Mouse (Mus musculus) bone marrow macrophage, adult 2 months (primary cell): ENCODE measurements around the gene 1190005I06Rik.

Source experiments
- CTCF ChIP-seq: IDR thresholded peaks from 2 replicates; pipeline ENCODE4 v1.5.1; 2012; ENCODE audit warnings: low read depth, mild to moderate bottlenecking, low read length, moderate library complexity
- POLR2A ChIP-seq: IDR thresholded peaks from 2 replicates; pipeline ENCODE4 v1.6.1; 2012; ENCODE audit warnings: mild to moderate bottlenecking, low read depth, low read length, borderline replicate concordance

- TF ChIP-seq CTCF (no peak), POLR2A (no peak)
Observed at GRCm38 (mm10) chr8:120626461-120626860, 21.0 kb downstream of the 1190005I06Rik start.
